Mouse (Mus musculus): ENCODE measurements around the gene Cd276. TPM values are rescaled to one million over a fixed set of nuclear protein-coding genes. Genes with fewer than 3 reads are reported as not detected.
A peak's percentile ranks its signal among the peaks of the same experiment; 100 is the strongest.

The Cd276 gene
- total RNA-seq, 2 experiments from 2014 or later, result 10.1 TPM

DNA sequence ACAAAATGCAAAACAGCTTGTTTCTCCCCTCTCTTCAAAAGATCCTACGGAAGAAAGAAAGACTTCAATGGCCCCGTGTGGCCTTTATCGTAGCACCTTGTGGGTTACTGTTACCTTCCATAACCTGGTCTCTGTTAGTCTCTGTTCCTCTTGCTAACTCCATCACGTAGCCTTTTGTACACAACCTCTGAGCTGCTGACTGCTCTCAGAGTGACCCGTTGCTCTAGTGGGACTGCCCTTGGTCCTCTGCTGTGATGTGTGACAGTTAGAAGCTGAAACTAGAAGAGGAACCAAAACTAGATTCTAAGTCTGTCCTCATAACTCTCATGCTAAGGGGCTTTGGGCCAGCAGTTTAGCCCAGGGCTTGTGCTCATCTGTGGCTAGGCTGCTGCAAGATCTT, 44.8 kb downstream of the Cd276 start:
- no peak for DNase-seq

- DNase-seq, result no peak
These were observed 47.8 kb downstream of the Cd276 start for GRCm38 (mm10) chr9:58507216-58508005.

DNA sequence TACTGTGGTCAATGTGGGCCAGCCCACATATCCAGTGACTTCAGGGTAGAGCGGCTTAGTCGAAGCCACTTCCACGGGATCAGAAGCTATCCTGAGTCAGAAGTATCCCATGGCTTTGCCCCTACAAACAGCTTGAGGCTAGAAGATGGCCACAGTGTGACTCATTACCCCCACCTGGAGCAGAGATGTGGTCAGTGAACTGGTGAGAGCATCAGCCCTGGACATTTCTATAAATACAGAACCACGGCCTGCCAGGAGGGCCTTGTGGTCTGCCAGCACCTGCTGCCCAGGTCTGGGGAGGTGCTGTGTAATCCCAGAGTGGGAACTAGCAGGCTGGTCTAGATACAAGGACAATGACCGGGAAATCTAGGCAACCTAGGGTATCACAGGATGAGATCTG, 54.3 kb downstream of the Cd276 start:
- DNase-seq, result no peak

- DNase-seq, result no peak
These were observed 57.3 kb downstream of the Cd276 start for GRCm38 (mm10) chr9:58497942-58498341.

GRCm38 (mm10) chr9:58496470-58497182, 58.6 kb downstream of the Cd276 start:
- DNase-seq, result no peak

- no peak for DNase-seq
These were observed 60.2 kb downstream of the Cd276 start for GRCm38 (mm10) chr9:58495035-58495434.

DNA sequence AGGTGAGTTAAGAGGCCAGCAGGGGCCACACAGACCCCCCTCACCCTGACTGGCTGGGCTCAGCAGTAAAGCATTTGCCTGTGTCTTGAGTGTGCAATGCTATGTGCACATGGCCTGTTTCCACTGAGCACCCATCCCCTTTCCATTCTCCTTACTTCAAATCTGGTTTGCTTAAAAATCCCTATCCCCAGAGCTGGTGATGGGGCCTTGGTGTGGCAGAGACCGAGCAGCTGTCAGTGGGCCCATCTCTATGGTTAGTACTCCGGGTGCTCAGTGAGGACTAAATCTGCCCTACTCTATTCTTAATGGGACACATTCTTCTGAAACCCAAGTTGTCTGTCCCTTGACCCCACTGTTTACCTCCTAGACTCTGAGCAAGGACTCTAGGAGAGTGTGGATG, 64.8 kb downstream of the Cd276 start:
- DNase-seq, result no peak

DNA sequence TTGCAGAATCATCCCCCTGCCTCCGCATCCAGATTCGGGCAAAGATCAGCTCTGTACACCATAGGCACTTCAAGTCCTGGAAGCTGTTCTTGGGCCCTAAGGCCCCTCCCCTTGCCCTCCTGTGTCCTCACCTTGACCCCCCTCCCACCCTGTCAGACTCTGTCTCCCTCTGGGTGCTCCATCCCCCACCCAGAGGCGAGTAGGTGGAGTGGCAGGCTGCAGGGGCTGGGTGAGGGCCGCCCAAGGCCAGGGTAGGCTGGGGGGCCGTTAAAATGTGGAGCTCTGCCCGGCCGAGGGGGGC, 65.4 kb downstream of the Cd276 start:
- DNase-seq, result peak; percentile 14

- DNase-seq, result no peak
These were observed 65.9 kb downstream of the Cd276 start for GRCm38 (mm10) chr9:58489133-58489864.

DNA sequence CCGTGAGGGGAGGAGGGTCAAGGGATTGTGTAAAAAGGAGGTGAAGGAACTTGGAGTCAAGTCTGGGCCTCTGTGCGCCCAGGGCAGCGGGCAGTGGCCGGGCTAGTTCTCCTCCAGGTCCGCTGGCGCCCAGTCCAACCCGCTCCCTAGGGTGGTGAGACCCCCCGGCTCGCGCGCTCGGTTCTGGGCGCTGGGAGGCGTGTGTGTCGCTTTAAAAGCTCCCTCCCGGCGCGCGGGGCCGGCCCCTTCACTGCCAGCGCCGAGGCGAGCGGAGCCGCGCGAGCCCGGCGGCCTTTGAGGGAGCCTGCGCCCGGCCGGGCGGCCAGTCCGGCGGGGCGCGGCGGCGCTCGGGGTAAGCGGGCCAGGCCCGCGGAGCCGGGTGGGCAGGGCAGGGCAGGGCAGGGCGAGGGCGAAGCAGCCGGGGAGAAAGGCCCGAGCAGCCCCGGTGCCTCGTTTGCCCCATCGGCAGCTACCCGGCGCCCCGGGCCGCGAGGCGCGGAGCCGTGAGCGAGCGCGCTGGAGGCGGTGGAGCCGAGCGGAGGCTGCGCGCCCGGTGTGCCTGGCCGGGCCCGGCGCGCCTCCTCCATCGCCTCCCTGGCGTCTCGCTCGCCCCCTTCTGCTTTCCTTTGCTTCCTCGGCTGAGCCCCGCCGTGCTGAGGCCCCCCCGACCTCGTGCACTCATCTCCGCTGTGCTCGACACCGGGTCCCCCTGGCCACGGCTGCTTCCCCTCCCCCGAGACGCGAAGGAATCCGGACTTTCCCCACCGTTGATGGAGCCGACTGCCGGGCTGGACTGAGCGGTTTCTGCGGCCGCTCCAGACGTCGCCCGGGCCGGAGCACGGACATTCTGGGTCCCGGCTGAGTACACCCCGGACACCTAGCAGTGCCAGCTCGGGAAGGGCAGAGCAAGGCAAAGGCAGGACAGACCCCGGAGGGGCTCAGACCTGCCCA, 67.1 kb downstream of the Cd276 start, which contains the start of gene Insyn1:
Gene Insyn1 (plus strand): TSS at position 753 of the 951 bp plus-strand sequence.
- DNase-seq, result peak; percentile 66

DNA sequence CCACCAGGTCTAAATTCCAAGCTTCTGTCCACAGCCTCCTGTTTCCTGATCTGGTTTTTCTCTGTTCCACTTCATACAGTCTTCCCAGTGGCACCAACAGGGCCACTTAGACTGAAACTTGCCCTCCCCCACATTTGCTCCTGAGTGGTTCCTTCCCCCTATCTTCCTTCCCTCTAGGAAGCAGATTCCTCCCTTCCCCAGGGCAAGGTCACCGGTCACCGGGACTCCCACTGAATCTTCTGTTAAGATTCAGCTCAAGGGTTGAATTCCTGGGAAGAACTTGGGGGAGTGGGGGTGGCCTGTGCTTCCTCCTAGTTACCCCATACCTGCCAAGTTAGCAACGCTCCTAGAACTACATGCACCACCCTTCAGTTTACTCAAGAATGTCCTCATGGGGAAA, 68.2 kb downstream of the Cd276 start:
- no peak for DNase-seq

Other genes starting within 250 kb of the Cd276 start
- gene Loxl1, start 242.3 kb downstream of the Cd276 start, total RNA-seq (2021), result 10 to 100 TPM; 19.1 to 28.7 TPM
- not detected for gene Tbc1d21, start 185.0 kb downstream of the Cd276 start, total RNA-seq (2021)
- 10 to 100 TPM; 11.1 to 12.3 TPM for gene Insyn1, start 66.8 kb downstream of the Cd276 start, total RNA-seq (2021)
- gene Nptn, start 26.8 kb upstream of the Cd276 start, total RNA-seq (2021), result 10 to 100 TPM; 92.9 to 99.0 TPM
- under 1 TPM in 1 of 2 experiments, not detected in 1; 0.59 TPM for gene Rec114, start 188.5 kb upstream of the Cd276 start, total RNA-seq (2021)

Measured in gastrocnemius, postnatal 25 days (tissue).